Mouse (Mus musculus) left cerebral cortex, postnatal 4 days (tissue): ENCODE measurements around the gene Ndufc1. TPM values are rescaled to one million over a fixed set of nuclear protein-coding genes. Genes with fewer than 3 reads are reported as not detected.
"Not testable (repeated sequence)": the region's sequence is repeated elsewhere in the genome, so short reads cannot be mapped to it uniquely, and the experiment has no call there.

Source experiments
- DNase-seq: peaks from one replicate; pipeline ENCODE4 v3.0.0-alpha.2; 2022
- intact Hi-C: fragments of 180-260 bp; cut with DNase I; formaldehyde crosslinking; loops from one replicate; pipeline ENCODE4 v1.15.1; 2025
- total RNA-seq, 2 experiments: library from RNA; stranded (reverse); gene quantifications; 2 replicates each; pipeline ENCODE4 v1.2.3; 2021

Ndufc1 gene
- total RNA-seq, 2 experiments from 2014 or later = 211 to 236 TPM

- DNase-seq = peak; percentile 55
- intact Hi-C loops = no loop called here
Measured at GRCm38 (mm10) chr3:51396219-51397068, 12.3 kb downstream of the Ndufc1 start, which contains the start of gene Mgarp. Gene Mgarp, minus strand, starts transcription at chr3:51396738.

DNA sequence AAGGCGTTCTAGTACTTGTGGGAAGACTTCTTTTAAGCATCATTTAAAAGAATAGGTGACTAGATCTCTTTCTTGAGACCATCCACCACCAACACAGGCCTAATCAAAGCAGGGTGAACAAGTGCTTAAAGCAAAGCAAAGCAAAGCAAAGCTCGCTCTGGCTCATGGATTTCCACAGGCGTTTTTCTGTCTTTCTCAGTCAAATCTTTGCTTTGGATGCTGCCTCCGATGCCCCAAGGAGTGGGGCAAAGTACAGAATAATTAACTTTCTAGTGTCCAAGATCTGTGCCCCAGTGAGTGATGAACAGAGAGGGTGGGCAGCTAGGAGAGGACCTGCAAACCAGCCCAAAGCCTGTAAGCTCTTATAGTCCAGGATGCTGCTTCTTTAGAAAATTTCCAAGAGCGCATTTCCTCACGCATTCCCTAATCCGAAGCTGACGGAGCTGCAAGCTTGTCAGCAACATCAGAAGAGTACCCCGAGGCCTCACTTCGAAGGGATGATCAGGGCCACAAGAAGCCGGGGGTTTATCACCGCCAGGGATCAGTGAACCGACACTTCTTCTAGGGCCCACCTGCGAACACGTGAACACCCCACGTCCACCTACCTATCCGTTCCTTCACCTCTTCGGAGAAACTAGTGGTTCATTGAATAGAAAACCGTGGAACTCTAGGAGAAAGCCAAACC is 13.2 kb downstream of the Ndufc1 start:
- no peak for DNase-seq
- intact Hi-C loops = no loop called here

GRCm38 (mm10) chr3:51394881-51395280 is 13.9 kb downstream of the Ndufc1 start:
- intact Hi-C loops = no loop called here
- no peak for DNase-seq

- intact Hi-C loops = no loop called here
- DNase-seq = no peak
Measured at GRCm38 (mm10) chr3:51393651-51394050, 15.1 kb downstream of the Ndufc1 start.

DNA sequence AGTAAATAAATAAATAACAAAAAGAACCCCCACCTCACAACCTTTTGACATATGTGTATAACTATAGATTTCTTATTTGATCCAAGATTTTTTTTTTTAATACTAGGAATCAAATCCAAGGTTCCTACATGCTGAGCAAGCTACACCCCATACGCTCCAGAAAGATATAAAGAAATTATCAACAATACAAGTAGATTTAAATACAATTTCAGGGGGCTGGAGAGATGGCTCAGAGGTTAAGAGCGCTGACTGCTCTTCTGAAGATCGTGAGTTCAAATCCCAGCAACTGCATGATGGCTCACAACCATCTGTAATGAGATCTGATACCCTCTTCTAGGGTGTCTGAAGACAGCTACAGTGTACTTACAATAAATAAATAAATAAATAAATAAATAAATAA is 15.8 kb downstream of the Ndufc1 start:
- DNase-seq, intact Hi-C loops: not testable (repeated sequence)

DNA sequence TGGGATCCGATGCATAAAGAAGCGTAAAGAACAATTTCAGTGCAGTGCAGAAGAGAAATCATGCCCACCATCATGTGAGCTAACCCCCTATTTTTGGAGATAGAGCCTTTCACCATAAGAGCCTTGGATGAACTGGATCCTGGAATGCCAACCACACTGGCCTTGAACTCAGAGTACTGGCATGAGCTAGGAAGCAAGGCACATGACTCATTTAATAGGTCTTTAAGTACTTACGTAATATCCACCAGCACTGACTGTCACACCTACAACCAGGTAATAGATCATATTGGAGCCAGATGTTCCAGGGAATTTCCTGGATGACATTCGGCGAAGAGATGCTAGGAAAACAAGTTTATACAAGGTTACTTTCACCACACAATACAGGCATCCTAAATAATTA is 17.2 kb downstream of the Ndufc1 start:
- intact Hi-C loops = no loop called here
- no peak for DNase-seq

DNA sequence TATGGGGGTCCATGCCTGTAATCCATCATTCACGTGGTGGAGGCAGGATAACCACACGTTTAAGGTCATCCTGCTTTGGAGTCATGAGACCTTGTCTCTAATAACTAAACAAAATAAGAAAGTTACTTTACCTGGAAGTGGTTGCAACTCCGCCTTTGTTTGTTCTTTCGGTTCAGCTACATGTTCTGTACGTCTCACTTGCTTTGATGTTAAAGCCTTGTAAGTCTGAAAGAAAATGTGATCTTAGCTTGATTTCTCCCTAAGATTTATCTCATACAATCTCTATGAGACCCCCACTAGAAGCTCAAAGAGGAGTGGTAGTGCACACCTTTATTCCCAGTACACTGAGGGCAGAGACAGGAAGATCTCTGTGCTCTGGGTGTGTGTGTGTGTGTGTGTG is 17.7 kb downstream of the Ndufc1 start:
- intact Hi-C loops = no loop called here
- no peak for DNase-seq

- no peak for DNase-seq
- intact Hi-C loops = no loop called here
Measured at GRCm38 (mm10) chr3:51388904-51389303, 19.9 kb downstream of the Ndufc1 start.

- intact Hi-C loops = no loop called here
- peak; percentile 56 for DNase-seq
Measured at GRCm38 (mm10) chr3:51387868-51388381, 20.9 kb downstream of the Ndufc1 start.

GRCm38 (mm10) chr3:51387134-51387451 is 21.7 kb downstream of the Ndufc1 start:
- no peak for DNase-seq
- intact Hi-C loops = no loop called here

GRCm38 (mm10) chr3:51386441-51387133 is 22.2 kb downstream of the Ndufc1 start:
- intact Hi-C loops = no loop called here

GRCm38 (mm10) chr3:51383409-51383808 is 25.4 kb downstream of the Ndufc1 start:
- intact Hi-C loops = no loop called here
- DNase-seq = peak; percentile 73

More at GRCm38 (mm10) chr3:51386441-51387133, 22.2 kb downstream of the Ndufc1 start:
- peak; percentile 51 for DNase-seq

DNA sequence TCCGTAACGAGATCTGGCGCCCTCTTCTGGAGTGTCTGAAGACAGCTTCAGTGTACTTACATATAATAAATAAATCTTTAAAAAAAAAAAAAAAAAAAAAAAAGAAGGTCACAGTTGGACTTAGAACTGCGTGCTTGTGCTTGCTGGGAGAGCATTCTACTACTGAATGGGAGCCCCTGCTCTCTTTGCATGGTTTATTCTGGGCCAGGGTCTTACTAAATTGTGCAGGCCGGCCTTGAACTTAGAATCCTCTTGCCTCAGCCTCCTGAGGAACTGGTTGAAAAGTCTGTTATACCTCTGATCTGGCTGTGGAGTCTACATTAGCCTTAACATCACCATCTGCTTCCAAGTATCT is 28.2 kb downstream of the Ndufc1 start:
- no peak for DNase-seq
- intact Hi-C loops = no loop called here

GRCm38 (mm10) chr3:51379786-51380659 is 28.8 kb downstream of the Ndufc1 start:
- intact Hi-C loops = no loop called here
- DNase-seq = no peak

DNA sequence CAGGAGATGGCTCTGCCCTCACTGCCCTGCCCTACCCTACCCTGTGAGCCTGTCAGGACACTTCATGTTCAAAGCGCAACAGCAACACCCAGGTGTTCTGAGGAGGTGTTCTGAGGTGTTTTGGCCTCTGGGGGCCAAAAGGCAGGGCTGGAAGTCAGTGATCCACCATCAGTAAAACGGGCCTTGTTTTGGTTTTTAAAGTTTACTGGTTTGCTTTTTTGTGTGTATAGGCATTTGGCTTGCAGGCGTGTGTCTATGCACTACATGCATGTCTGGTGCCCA is 30.2 kb downstream of the Ndufc1 start:
- intact Hi-C loops = no loop called here
- DNase-seq = no peak

DNA sequence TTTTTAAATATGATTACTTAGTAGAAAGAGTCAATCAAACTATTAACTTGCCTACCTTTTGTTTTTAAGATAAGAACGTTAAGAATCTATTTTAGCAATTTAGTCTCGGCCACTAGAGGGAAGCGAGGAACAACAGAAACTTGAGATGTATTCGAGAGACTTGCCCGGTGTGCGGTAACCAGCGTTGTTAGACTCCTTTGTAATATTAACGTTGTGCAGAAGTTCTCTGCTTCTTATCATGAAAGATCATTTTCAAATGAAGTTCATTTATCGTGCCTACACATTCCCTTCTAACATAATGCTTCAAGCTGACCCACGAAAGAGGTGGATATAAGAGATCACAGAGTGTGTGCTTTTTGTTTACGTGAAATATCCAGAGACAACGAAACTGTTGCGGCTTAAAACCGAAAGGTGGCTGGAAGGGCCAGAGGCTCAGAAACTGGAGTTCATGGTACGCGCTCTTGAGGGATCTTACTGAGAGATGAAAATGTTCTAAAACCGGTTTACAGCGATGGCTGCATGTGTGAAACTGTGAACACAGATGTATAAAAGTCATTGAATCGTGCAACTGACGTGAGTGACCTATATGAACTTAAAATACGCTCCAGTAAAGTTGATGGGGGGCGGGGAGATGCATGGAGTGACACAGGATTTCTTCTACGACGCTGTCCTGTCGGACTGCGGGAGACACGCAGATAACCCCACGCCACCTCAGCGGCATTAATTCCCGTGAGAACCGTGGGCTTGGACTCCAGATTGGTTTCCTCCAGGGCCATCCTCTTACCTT is 30.7 kb downstream of the Ndufc1 start:
- intact Hi-C loops = no loop called here
- no peak for DNase-seq

GRCm38 (mm10) chr3:51375307-51376265 is 33.2 kb downstream of the Ndufc1 start:
- intact Hi-C loops = no loop called here
- peak; percentile 56 for DNase-seq

DNA sequence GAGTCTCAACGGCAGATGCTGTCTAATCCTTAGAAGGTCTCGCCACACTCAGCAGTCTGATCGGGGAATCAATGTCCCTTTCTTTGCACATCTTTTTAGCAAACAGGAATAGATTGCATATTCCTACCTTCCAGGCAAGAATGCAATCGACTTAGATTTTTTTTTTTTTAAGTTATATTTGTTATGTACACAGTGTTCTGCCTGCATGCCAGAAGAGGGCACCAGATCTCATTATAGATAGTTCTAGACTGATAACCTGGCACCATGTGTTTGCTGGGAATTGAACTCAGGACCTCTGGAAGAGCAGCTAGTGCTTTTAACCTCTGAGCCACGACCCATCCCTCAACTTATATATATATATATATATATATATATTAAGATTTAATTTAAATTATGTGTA is 35.2 kb downstream of the Ndufc1 start:
- no peak for DNase-seq
- intact Hi-C loops = no loop called here

- intact Hi-C loops = no loop called here
- DNase-seq = no peak
Measured at GRCm38 (mm10) chr3:51372883-51373282, 35.9 kb downstream of the Ndufc1 start.
